Mouse (Mus musculus): ENCODE measurements around the gene Ociad2. TPM values are rescaled to one million over a fixed set of nuclear protein-coding genes. Genes with fewer than 3 reads are reported as not detected.

Gene Ociad2
- polyA plus RNA-seq, 1 experiment from 2014 or later = 11.4 TPM

Other genes with a start within 250 kb of the Ociad2 start
- gene Fryl, start 84.4 kb downstream of the Ociad2 start, polyA plus RNA-seq (2015; fragmentation: Nextera tagmentation; extraction: Ambion mirVana) = 34.4 and 34.8 TPM in 2 replicates
- 237 and 247 TPM in 2 replicates for gene Ociad1, start 48.2 kb downstream of the Ociad2 start, polyA plus RNA-seq (2015; fragmentation: Nextera tagmentation; extraction: Ambion mirVana)
- 0.27 and 0.57 TPM in 2 replicates for gene Cwh43, start 65.0 kb upstream of the Ociad2 start, polyA plus RNA-seq (2015; fragmentation: Nextera tagmentation; extraction: Ambion mirVana)
- gene Dcun1d4, start 140.0 kb upstream of the Ociad2 start, polyA plus RNA-seq (2015; fragmentation: Nextera tagmentation; extraction: Ambion mirVana) = 22.8 and 24.7 TPM in 2 replicates